Mouse (Mus musculus): ENCODE results near the gene Banf2. TPM values are rescaled to one million over a fixed set of nuclear protein-coding genes. Genes with fewer than 3 reads are reported as not detected.
A peak's percentile ranks its signal among the peaks of the same experiment; 100 is the strongest.

The Banf2 gene
- total RNA-seq, 2 experiments from 2014 or later: not detected

DNA sequence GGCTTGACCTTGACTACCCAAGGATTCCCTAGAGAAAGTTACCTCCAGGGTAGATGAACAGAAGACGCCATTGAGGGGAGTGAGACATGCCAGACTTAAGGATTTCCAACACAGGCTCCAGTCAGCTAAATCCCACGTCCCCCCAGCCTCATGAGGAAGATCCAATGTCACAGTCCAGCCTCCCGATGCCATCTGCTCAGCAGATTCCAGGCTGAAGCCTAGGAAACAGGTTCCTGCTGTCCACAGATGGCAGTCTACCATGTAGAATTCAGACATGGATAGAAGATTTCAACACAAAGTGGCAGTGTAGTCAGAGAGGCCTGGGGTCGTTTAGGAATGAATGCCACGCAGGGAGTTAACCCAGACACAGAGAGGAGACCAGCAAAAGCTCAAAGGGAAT lies 18.4 kb upstream of the Banf2 start:
- intact Hi-C loops (cut with DNase I): no loop called here
- DNase-seq (ENCODE audit: extremely low spot score in 1 of 2, low spot score in 2 of 2): no peak

DNA sequence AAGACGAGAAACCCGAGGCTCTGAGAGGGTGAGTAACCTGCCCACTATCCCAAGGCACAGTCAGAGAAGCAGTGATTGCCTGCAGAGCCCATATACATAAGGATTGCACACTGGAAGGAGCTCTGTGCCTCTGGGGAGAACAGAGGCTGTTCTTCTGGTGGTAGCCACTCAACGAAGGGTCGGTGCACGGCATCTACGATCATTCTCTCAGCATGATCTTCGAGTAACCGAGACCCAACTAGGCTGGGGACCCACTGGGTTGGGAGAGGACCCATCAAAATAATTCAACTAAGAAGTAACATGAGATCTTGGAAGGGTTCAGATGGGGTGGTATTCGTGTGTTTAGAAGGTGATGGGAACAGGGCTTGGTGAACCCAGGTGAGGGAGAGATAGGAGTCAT lies 17.0 kb upstream of the Banf2 start:
- DNase-seq (ENCODE audit: extremely low spot score in 1 of 2, low spot score in 2 of 2): no peak

DNA sequence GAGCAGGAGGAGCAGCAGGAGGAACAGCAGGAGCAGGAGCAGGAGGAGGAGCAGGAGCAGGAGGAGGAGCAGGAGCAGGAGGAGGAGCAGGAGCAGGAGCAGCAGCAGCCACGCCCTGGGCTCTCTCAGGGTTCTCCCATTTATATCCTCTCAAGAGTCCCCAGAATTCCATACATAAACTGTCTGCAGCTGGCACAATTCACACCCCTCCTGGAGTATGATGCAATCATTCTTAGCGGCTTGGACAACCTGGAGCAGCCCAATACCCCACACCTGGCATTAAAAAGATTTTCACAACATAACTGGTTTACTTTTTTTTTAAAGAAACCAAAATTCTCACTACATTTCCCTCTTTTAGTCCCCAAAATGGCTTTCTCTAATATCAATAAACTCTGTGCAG lies 12.9 kb upstream of the Banf2 start:
- DNase-seq (ENCODE audit: extremely low spot score in 1 of 2, low spot score in 2 of 2): no peak
- intact Hi-C loops (cut with DNase I): no loop called here

More for the DNA sequence above, 17.0 kb upstream of the Banf2 start:
- intact Hi-C loops (cut with DNase I): no loop called here

DNA sequence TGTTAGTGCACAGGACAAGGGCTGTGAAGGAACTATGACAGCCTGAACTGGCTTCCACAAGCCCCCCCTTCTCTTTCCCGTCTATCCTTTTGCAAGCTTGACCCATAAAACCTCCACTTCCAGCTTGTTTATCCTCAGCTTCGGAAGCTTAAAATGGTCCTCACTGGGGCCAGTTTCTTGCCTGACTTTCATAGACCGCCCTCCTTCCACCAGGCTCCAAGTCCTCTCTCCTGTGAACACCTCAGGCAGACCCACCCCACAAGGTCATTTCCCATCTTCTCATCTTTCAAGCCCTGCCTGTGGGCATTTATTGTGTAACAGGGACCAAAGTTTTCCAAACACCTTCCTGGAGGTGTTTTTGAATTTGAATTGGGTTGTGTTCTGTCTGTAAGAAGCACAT lies 10.4 kb upstream of the Banf2 start:
- intact Hi-C loops (cut with DNase I): no loop called here

DNA sequence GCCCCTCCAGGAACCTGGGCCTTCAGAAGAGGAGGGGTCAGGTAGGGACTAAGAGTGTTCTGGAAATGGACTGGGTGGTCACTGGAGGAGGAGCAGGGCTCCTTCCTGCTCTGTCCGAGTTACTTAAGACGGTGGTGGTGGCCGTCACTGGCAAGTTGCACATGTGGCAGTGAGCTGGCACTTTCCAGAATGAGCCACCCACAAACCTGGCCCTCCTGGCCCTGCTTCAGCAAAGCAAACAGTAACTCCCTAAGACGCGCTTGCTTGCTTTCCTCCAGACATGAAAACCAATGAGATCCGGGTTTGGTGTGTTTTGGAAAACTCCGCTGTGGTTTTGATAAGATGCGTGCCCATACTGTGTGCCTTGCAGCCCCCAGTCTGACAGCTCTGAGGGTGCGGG lies 7.5 kb upstream of the Banf2 start:
- DNase-seq (ENCODE audit: extremely low spot score in 1 of 2, low spot score in 2 of 2): no peak
- intact Hi-C loops (cut with DNase I): no loop called here

More for the DNA sequence above, 10.4 kb upstream of the Banf2 start:
- no peak for DNase-seq (ENCODE audit: extremely low spot score in 1 of 2, low spot score in 2 of 2)

DNA sequence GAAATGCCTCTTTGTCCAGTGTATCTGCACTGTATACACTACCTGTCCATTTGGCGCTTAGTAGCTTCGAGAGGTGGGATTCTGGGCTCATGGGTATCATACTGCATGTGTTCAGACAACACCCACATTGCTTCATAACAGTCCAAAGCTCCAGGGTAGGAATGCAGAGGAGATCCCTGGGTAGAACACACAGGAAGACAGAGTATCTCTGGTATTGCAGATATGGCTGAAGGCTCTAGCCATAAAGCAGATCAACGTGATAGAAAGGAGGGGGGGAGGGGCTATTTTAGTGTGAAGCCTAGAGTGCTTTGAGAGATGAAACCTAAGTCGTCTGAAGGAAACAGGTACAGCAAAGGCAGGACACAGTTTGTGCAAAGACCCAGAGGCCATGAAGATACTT lies 6.4 kb upstream of the Banf2 start:
- DNase-seq (ENCODE audit: extremely low spot score in 1 of 2, low spot score in 2 of 2): no peak
- intact Hi-C loops (cut with DNase I): no loop called here

DNA sequence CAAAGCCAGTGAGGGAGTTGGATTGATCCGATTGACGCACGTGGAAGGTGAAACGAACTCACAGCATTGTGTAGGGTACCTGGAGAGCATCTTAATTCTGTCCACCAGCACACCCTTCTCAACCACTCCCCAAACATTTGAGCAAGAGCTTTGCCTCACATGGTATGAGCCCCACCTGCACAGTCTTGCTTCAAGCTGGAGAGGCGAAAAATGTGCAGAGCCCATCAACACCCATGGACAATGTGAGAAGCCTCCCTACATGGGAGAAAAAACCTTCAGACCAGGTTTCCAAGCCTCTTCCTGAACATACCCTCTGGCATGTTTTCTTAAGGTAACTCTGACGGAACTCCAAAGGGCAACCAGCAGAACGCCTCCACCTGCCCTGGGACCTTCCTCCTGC lies 2.1 kb upstream of the Banf2 start:
- intact Hi-C loops (cut with DNase I): no loop called here

DNA sequence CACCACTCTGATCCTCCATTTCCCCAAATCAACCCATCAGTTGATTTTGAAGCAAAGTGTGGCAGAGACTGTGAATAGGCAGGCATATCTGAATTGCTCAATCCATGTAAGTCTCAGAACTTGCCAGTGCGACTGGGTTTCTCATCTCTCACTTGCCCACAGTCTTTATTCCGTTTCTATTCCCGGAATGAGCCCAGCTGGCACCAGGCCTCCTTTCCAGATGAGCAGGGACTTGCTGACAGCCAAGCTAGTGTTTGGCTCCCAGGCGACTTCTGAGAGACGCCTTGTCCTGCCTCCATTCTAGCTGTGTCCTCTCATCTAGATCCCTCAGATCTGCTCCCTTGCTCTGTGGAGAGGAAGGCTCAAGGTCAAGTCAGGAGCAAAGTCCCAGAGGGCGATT lies 11.9 kb downstream of the Banf2 start:
- peak; percentile 71 to 80 for DNase-seq (ENCODE audit: extremely low spot score in 1 of 2, low spot score in 2 of 2)
- intact Hi-C loops (cut with DNase I): no loop called here

More for the DNA sequence above, 2.1 kb upstream of the Banf2 start:
- DNase-seq (ENCODE audit: extremely low spot score in 1 of 2, low spot score in 2 of 2): no peak

DNA sequence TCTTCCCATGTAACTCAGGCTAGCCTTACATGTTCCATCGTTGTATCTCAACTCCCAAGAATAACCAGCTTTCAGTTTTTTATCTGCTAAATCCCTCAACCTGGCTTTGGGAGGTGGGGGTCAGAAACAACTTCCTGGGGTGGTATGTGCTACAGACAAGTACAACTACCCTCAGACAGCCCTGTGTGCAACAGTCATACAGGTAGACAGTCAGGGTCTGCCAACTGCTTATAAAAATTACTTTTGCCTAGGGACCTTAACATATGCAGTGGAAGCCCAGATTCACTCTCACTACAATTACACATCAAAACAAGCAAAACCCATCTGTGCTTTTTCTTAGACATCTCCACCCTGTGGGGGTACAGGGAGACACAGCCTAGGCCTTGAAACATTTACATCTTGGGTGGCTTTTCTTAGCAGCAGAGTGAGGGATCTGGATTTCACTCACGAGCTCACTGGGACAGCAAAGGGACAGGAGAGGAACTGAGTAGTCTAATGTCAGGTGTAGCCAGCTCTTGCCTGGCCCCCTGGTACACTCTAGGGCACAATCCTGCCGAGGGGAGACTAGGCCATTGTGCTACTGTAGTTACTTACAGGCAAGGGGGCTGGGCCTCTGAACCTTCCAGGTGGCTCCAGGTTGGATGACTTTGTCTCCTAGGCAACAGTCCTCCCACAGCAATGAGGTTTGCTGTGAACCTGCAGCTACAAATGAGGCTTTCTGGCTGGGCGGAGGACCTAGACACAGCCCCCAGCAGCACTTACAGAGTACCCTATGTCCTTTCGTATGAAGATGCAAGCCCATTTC lies 13.1 kb downstream of the Banf2 start:
- DNase-seq (ENCODE audit: extremely low spot score in 1 of 2, low spot score in 2 of 2): peak in 1 of 2 experiments; percentile 15
- intact Hi-C loops (cut with DNase I): no loop called here

DNA sequence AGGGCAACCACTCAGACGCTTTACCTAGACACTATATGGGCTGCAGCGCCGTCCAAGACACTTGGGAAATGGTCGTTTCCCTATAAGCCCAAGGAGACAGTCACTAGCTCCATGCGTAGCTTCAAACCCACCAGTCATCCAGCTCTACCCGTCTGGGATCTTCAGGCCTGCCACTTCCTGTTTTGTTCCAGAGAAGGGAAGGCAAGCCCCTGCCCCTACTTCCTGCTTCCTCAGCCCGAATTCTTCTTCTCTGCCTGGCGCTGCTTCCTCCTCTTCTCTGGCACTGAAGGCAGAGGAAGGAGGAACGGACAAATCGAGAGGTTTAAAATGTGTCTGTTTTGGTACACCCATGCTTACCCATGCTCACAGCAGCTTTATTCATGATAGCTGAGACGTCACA lies 14.1 kb downstream of the Banf2 start:
- peak in 1 of 2 experiments; percentile 4 for DNase-seq (ENCODE audit: extremely low spot score in 1 of 2, low spot score in 2 of 2)
- intact Hi-C loops (cut with DNase I): no loop called here

DNA sequence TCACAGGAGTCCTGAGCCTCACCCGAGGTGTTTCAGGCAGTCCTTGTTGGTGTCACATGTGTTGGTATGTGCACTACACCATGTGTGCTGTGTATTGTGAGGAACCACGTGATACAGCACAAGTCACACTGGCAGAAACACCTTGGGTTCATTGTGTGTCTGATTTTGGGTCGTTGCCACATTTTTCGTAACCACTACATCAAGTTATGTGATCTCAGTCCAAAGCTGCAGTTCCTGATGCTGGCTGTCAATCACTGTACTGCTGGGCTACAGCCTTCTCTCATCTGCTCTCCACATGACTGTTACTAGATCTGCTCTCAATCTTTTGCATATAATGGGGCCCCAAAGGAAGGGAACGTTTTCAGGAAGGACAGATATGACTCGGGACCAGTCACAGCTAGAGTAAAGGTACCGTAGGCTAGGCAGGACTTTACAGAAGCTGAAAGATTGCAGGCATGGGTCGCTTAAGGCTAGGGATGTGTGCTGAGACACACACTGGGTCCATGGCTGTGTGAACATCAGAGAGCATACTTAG lies 17.4 kb downstream of the Banf2 start:
- DNase-seq (ENCODE audit: extremely low spot score in 1 of 2, low spot score in 2 of 2): no peak
- intact Hi-C loops (cut with DNase I): no loop called here

DNA sequence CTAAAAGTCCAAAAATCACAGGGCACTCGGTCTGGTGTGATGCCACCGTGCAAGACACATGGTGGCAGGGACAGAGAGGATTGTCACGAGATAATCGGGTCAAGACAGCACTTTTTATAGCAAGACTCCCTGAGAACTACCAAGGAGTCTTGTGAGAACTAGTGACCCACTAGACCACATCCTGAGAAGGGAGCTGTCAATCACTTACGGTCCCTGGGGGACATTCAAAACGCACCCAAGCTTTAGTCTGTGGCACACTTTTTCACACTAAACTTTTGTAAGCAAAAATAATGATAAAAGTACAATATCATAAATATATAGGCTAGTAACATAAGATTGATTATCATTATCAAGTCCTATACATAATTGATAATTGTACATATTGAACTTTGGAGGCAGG lies 18.0 kb downstream of the Banf2 start:
- no peak for DNase-seq (ENCODE audit: extremely low spot score in 1 of 2, low spot score in 2 of 2)
- intact Hi-C loops (cut with DNase I): no loop called here

DNA sequence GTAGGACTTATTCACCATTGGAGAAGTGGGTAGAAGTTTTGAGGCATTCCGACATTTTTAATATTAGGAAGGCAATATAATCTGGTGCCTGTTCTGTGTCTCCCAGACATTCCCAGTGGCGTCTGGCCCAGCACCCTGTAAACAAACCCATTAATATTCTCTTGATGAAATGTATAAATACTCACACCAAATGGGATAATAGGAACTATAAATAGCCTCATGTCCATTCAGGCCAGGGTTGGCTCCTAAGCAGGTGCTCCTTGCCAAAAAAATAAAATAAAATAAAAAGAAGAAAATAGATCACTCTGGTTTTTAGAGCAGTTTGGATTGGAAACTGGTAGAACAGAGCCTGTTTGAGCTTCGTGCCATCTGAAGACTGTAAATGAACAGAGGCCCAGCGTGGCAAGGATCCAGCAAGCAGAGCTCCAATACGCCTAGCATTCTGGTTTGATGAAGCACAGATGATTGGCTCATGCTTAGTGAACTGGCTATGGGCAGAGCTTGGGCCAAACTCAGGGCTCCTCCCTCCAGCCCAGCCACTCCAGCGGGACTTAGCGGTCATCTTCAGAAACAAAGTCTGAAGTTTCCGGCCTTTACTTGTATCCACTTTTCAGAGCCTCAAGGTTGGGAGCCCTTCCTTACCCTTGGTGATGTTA lies 19.7 kb downstream of the Banf2 start:
- DNase-seq (ENCODE audit: extremely low spot score in 1 of 2, low spot score in 2 of 2): peak; percentile 71 to 77
- intact Hi-C loops (cut with DNase I): no loop called here

DNA sequence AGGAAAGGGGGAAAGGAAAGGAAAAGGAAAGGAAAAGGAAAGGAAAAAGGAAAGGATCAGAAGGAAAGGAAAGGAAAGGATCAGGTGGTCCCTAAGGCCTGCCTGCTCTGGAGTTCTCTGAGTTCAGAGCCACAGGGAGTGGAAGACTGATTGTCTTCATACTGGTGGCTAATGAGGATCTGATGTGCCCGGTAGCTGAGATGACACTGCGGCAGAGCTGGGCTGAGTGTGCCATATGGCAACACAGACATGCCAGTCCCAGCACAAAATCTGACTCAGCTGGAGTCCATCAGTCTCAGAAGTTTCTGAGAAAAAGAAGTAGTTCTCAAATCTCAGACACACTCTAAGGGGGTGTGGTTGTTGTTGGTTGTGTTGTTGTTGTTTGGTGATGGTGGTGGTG lies 24.9 kb downstream of the Banf2 start:
- intact Hi-C loops (cut with DNase I): no loop called here

DNA sequence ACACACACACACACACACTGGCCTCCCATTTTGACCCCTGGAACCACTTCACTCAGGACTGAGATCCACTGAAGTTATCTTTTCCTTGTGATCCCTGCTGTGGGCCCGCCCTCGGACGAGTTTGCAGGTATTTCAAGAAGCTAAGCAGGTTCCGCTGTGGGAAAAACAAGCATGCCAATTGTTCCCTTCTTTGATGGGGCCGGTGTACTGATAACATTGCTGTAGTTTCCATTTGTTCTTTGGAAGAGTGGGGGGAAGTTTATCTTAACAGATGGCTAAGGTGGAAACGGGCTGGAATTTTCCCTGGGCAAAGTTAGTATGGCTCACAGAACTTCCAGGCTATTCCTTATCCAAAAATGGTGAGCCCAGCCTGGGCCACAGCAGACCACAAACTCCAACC lies 28.8 kb downstream of the Banf2 start:
- intact Hi-C loops (cut with DNase I): no loop called here
- DNase-seq (ENCODE audit: extremely low spot score in 1 of 2, low spot score in 2 of 2): no peak

More for the DNA sequence above, 24.9 kb downstream of the Banf2 start:
- DNase-seq (ENCODE audit: extremely low spot score in 1 of 2, low spot score in 2 of 2): no peak

DNA sequence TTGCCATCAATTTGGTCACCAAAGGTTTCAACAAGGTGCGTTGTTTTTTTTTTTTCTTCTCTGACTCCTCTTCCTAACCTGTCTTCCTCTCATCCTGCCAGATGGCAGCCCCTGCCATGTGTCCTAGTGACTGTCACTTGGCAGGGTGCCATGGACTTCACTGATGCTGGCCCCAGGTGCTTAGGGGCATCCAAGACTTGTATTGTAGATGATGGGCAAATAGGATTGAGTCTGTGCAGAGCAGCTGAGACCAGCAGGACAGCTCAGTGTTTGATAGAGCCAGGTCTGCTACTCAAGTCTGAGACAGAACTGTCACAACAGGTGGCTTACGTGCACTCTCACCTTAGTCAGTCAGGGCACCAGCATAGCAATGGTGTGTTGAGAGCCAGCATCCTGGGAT lies 32.6 kb downstream of the Banf2 start:
- DNase-seq (ENCODE audit: extremely low spot score in 1 of 2, low spot score in 2 of 2): no peak
- intact Hi-C loops (cut with DNase I): no loop called here

DNA sequence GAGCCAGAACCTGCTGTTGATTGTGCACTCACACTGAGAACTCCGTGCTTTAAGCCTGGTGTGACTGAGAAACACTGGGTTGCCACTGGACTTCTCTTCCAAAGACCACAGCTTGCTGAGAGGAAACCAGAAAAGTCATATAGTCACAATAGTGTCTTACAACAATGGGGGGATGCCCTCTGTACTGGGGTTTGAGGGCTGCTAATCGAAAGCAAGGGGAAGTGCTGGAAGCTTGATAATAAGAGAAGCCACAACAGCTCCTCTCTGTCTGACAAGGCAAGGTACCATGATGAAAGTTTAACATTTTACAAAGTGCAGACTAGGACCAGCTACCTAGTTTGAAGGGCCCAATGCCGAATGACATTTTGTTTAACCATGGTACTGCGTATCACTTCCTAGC lies 36.8 kb downstream of the Banf2 start:
- intact Hi-C loops (cut with DNase I): no loop called here
- no peak for DNase-seq (ENCODE audit: extremely low spot score in 1 of 2, low spot score in 2 of 2)

DNA sequence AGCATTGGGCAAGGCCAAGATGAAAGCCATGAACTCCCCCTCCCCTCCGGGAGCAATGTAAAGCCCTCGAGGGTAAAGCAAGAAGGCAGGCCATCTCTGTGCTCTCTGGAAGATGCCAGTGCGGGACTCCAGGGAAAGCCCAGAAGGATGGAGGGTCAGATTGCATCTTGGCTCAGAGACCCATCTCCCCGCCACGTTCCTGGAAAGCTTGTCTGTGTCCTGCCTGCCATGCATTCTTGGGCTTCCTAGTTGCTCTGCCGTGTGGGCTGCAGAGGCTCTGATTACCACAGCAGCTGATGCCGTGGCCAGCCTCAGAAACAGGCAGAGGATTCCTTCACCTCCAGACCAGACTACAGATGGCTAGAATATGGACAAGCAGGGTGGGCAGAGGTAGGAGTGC lies 37.6 kb downstream of the Banf2 start:
- intact Hi-C loops (cut with DNase I): no loop called here

DNA sequence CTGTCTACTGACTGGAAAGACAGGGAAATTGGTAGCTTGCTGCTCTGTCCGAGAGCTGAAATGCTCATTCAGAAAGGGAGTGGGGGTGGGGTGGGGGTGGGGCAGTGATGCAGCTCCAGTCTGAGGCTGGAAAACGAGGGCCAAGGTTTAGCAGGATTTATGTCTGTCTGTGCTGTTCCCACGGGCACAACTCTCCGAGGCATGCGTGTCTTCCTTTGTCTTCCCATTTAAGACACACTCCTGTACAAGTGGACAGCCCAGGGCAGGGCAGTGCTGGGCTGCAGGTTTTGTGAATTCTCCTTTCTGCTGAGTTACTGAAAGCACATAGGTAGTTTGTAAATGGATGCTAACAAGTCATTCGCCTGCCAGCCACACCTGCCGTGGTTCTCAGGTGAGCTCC lies 39.8 kb downstream of the Banf2 start:
- intact Hi-C loops (cut with DNase I): no loop called here
- DNase-seq (ENCODE audit: extremely low spot score in 1 of 2, low spot score in 2 of 2): no peak

More for the DNA sequence above, 37.6 kb downstream of the Banf2 start:
- no peak for DNase-seq (ENCODE audit: extremely low spot score in 1 of 2, low spot score in 2 of 2)

DNA sequence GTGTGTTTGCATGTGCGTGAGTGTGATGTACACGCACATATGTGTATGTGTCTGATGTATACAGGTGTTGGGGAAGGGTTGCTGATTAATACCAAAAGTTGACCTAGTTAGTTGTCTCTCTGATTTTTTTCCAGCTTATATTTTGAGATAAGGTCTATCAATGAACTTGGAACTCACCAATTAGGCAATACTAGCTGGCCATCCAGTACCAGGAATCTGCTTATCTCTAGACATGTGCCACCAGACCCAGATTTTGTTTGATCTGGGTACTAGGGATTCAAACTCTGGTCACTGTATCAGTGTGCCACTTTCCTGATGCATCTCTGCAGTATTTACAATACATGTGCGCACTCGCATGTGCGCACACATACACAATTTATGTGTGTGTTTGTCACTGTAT lies 41.2 kb downstream of the Banf2 start:
- intact Hi-C loops (cut with DNase I): no loop called here
- no peak for DNase-seq (ENCODE audit: extremely low spot score in 1 of 2, low spot score in 2 of 2)
